Mouse (Mus musculus): Measurements from ENCODE around the gene Cd1d1.
A peak's percentile ranks its signal among the peaks of the same experiment; 100 is the strongest.

The Cd1d1 gene

DNA sequence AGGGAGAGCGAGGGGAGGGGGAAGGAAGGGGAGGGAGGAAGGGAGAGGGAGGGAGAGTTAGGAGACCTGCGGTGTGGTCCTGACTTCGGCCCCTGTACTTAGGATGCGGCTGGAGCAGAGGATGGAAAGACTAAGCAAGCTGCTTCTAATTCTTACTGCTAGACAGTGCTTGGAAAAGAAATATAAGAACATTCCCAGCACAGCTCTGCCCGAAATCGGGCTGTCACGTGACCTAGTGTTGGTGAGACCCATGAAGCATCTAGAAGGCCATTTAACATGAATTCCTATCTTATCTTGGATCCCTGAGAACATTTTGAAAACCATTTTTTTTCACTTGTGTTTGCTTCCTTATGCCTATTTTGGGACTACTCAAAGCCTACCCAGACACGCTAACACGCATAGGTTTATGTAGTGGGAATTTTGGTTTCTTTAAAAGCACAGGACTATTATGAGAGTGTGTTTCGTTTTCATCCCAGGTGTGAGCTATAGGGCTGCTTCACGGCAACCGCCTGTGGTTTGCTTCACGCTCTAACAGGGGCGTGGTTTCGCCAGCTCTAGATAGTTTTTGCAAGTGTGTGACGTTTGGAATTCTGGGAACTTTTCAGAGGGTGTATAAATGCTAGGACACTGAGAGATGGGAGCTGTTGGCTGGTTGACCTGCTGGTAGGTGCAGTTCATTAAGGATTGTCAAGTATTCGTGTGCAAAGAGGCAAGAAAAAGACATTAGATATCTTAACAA, 38.4 kb downstream of the Cd1d1 start:
- peak; percentile 55 for ATAC-seq (ENCODE audit: low TSS enrichment)

DNA sequence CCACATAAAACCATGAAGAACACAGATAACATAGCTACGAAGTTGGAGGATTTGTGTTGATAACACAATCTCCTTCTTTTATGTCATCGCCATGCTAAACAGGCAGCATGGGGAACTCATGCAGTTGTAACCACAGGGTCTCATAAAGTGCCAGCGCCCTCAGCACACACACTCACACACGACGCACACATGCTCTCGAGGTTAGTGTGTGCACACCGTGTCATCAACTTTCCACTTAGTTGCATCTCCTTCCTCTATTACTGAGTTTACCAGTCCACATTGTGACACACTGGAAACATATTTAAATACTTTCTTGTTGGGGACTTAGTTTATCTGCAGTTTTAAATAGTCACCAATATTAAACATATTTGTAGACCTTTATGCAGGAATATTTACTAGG, 40.2 kb downstream of the Cd1d1 start:
- ATAC-seq (ENCODE audit: low TSS enrichment): no peak

DNA sequence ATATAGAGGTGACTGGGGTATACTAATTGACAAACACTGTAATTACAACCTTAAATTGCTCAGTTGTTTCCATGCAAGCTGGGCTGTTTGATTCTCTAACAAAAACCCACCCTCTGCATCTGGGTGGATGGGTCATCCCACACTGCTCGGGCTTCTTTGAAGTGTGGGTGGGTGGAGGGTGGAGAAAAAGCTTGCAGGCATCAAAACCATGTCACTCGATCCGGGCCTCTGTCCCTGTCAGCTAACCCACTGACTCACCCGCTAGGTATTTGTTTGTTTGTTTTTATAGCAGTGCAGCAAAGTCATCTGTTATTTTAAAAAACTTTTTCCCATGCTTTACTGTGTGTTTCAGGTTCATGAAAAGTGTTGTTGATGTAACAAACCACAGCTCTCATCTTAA, 43.9 kb downstream of the Cd1d1 start:
- ATAC-seq (ENCODE audit: low TSS enrichment): no peak

DNA sequence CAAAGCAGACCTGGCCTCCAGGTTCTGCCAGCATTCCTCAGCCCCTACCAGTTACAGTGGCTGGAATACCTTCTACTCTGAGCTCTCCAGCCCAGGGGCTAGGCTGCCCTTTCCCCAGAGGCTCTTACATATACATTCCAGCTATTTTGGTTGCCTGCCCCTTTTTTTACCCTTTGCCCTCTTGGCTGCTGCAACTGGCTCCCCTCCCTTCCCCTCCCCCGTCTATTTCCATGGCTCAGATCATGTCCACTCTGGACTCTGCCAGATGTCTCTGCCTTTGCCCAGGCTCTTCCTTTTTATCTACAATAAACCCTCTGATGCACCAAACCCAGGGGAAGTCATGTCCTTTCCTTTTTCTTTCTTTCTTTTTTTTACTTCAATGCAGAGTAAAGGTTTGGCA, 44.7 kb downstream of the Cd1d1 start:
- no peak for ATAC-seq (ENCODE audit: low TSS enrichment)

DNA sequence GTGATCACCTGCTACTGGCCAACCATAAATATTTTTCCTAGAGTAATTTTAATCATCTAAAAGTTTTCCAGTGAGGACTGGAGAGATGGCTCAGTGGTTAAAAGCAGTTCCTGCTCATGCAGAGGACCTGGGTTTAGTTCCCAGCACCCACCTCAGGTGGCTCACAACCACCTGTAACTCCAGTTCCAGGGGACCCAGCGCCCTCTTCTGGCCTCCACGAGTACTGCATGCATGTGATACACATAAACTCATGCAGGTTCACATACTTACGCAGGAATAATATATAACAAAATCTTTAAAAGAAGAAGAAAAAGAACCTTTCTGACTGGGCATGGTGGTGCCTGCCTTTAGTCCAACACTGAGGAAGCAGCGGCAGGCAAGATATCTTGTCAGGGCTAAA, 45.4 kb downstream of the Cd1d1 start:
- ATAC-seq (ENCODE audit: low TSS enrichment): no peak

DNA sequence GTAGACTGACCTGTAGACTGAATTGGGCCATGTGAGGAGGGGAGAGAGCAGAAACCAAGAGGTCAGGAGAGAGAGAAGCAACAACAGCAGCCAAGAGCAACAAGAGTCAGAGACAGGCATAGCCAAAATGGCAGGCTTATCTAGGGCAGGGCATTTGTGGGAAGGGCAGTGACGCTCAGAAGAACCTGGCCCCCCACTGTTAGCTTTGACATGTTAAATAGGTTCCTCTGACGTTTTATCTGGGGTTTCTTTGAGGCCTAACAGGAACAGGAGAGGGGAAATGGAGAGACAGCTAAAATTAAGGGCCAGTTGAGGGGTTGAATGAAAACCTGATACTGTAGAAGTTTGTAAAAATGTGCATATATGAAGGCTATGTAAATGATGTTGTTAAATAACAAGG, 48.6 kb downstream of the Cd1d1 start:
- ATAC-seq (ENCODE audit: low TSS enrichment): no peak
